Mouse (Mus musculus) hindbrain, embryonic 13.5 days (tissue): Measurements from ENCODE around the gene Sh3pxd2a. TPM values are rescaled to one million over a fixed set of nuclear protein-coding genes. Genes with fewer than 3 reads are reported as not detected.

Source experiments
- ATAC-seq: fragments of 200-750 bp; cut with Nextera tagmentation; 2 replicates; pipeline ENCODE4 v1.8.0; 2017; ENCODE audit warnings: moderate TSS enrichment; ENCODE audit not compliant: low FRiP score
- H3K27ac ChIP-seq: fragments of 300-500 bp; sonication (generic); 2 replicates; pipeline ENCODE4 v1.5.1; 2015; ENCODE audit warnings: inconsistent platforms, mild to moderate bottlenecking, moderate library complexity
- H3K27me3 ChIP-seq: fragments of 300-500 bp; sonication (generic); 2 replicates; pipeline ENCODE4 v1.6.1; 2015; ENCODE audit warnings: mild to moderate bottlenecking, inconsistent platforms
- H3K36me3 ChIP-seq: fragments of 300-500 bp; sonication (generic); 2 replicates; pipeline ENCODE4 v1.6.1; 2015; ENCODE audit warnings: mild to moderate bottlenecking, inconsistent platforms
- H3K4me1 ChIP-seq: fragments of 300-500 bp; sonication (generic); replicated peaks from 2 replicates; pipeline ENCODE4 v1.6.1; 2015; ENCODE audit warnings: inconsistent platforms
- H3K4me2 ChIP-seq: fragments of 300-500 bp; sonication (generic); 2 replicates; pipeline ENCODE4 v1.6.1; 2015; ENCODE audit warnings: inconsistent platforms, mild to moderate bottlenecking, moderate library complexity
- H3K4me3 ChIP-seq: fragments of 300-500 bp; sonication (generic); 2 replicates; pipeline ENCODE4 v1.5.1; 2015; ENCODE audit warnings: mild to moderate bottlenecking, inconsistent platforms
- H3K9ac ChIP-seq: fragments of 300-500 bp; sonication (generic); 2 replicates; pipeline ENCODE4 v1.6.1; 2015; ENCODE audit warnings: mild to moderate bottlenecking, inconsistent platforms
- H3K9me3 ChIP-seq: fragments of 300-500 bp; sonication (generic); 2 replicates; pipeline ENCODE4 v1.6.1; 2016; ENCODE audit warnings: inconsistent platforms
- WGBS: fragments of 180-500 bp; shearing (Covaris S2); methylation state at CpG from one replicate; pipeline ENCODE4 v1.1.7; 2015; 5-methylcytosine and 5-hydroxymethylcytosine counted together
- polyA plus RNA-seq: library from polyadenylated mRNA; unstranded; fragments of >200 nt; fragmentation: Nextera tagmentation; extraction: Ambion mirVana; gene quantifications from 2 replicates; pipeline ENCODE4 v1.2.1, GENCODE M21; 2015

The Sh3pxd2a gene
- polyA plus RNA-seq, 1 experiment from 2014 or later: 2.1 TPM

DNA sequence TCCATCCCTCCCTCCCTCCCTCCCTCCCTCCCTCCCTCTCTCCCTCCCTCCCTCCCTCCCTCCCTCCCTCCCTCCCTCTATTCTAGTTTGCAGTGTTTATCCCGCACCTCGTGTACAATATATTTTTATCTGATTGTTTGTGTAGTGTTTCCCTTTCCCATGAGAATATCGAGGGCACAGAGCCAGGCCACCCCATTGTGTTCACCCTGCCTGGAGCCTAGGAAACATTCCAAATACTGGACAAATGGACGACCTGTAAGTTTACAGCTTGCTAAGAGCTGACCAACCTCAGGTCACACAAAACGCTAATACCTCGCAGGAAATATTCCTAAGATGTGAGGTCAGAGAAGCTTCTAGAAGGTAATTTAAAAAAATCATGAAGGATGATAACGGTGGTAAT is 12.0 kb downstream of the Sh3pxd2a start:
- Histone ChIP-seq H3K36me3 (no peaks in the 10 kb centered on the region), H3K4me2 (no peak overlapping the region), H3K4me1 (peaks cover 60% of the 10 kb centered on the region), H3K9me3 (no peaks in the 10 kb centered on the region), H3K9ac (no peak overlapping the region), H3K27me3 (0 out of 2 replicates have a peak, but pooled peaks cover 4% of the 10 kb centered on the region), H3K4me3 (no peak overlapping the region), H3K27ac (no peak overlapping the region)
- no peak for ATAC-seq
- 83% methylated on average over 7 of the region's 7 CpGs for WGBS

- Histone ChIP-seq H3K27me3 (0 out of 2 replicates have a peak, but pooled peaks cover 4% of the 10 kb centered on the region), H3K9ac (no peak overlapping the region), H3K27ac (no peak overlapping the region), H3K4me3 (no peak overlapping the region), H3K4me2 (no peak overlapping the region), H3K4me1 (peaks cover 66% of the 10 kb centered on the region), H3K9me3 (no peaks in the 10 kb centered on the region), H3K36me3 (no peaks in the 10 kb centered on the region)
- ATAC-seq: no peak
- WGBS: 72% methylated on average over 10 of the region's 10 CpGs
Measured at GRCm38 (mm10) chr19:47451476-47452113, 12.6 kb downstream of the Sh3pxd2a start.

DNA sequence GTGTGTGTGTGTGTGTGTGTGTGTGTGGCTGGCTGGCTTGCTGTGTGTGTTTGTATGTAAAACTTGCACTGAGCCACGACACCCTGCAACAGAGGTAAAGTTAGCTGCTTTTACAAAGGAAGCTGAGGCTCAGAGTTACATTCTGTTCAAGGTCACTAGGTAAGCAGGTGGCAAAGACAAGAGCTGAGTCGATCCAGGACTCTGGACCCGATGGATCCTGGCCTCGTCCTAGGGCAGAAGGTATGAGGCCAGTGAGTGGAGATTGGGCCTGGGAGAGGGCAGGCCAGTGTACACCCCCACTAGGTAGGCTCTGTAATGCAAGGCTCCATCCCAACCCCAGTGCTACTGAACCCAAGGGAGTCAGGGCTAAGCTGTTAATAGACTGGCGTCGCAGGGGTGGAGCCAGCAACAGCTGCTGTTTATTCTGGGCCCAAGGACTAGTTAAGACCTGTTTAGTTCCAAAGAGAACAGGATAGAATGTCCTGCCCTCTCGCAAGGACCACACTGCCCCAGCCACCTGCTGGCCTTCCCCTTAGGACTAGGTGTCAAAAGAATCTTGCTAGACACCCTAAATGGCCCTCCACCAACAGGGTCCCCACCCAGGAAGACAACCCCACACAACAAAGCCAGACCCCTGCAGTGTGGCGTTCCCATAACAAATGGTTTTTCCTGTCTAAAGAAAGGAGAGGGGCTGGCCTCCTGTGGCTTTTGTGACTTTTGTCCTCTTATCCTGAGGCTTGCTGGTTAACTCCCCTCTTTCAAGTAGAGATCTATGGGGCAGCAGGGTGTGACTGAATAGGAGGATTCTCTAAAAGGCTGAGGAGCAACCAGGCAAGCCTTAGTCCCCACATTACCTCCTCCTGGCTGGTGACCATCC is 13.7 kb downstream of the Sh3pxd2a start:
- H3K9me3 ChIP-seq: no peaks in the 10 kb centered on the region
- H3K27ac ChIP-seq: no peak overlapping the region
- peaks cover 74% of the 10 kb centered on the region for H3K4me1 ChIP-seq
- 18% methylated on average over 8 of the region's 8 CpGs for WGBS
- H3K36me3 ChIP-seq: no peaks in the 10 kb centered on the region
- H3K9ac ChIP-seq: no peak overlapping the region
- ATAC-seq: no peak
- no peak overlapping the region for H3K4me2 ChIP-seq
- H3K4me3 ChIP-seq: no peak overlapping the region
- 0 out of 2 replicates have a peak, but pooled peaks cover 4% of the 10 kb centered on the region for H3K27me3 ChIP-seq

GRCm38 (mm10) chr19:47449513-47450227 is 14.5 kb downstream of the Sh3pxd2a start:
- Histone ChIP-seq H3K9me3 (no peaks in the 10 kb centered on the region), H3K9ac (no peak overlapping the region), H3K36me3 (no peaks in the 10 kb centered on the region), H3K4me2 (no peak overlapping the region), H3K27ac (no peak overlapping the region), H3K4me1 (peaks cover 68% of the 10 kb centered on the region), H3K4me3 (no peak overlapping the region), H3K27me3 (0 out of 2 replicates have a peak, but pooled peaks cover under 1% of the 10 kb centered on the region)
- no peak for ATAC-seq
- 62% methylated on average over 4 of the region's 4 CpGs for WGBS

DNA sequence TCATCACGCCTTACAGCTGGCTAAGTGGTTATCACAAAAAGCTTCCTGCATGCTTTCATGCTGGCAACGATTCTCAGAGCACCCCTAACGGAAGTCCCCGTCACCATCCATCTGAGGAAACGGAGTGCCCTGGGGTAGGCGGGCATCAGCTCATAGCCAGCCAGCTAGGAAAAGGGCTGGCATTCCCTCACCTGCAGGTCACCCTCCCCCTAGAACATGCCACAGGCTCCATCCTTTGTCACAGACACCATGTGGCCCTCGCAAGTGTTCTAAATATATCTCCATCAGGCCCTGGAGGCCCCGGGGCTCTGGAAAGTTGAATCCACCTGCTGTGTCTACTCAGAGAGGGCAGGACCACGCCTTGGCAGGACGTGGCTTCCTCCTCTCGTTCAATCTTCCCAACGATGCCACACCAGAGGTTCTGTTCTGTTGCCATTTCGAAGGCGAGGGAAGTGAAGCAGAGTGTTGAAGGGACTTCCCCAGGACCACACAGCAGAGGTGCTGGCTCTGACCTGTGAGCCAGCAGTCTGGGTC is 15.5 kb downstream of the Sh3pxd2a start:
- Histone ChIP-seq H3K4me1 (peaks cover 60% of the 10 kb centered on the region), H3K9ac (no peak overlapping the region), H3K27me3 (no peaks in the 10 kb centered on the region; the same call in 1 of the 2 replicates), H3K36me3 (no peaks in the 10 kb centered on the region), H3K4me3 (no peak overlapping the region), H3K9me3 (no peaks in the 10 kb centered on the region), H3K4me2 (no peak overlapping the region), H3K27ac (no peak overlapping the region)
- no peak for ATAC-seq
- 74% methylated on average over 14 of the region's 14 CpGs for WGBS

DNA sequence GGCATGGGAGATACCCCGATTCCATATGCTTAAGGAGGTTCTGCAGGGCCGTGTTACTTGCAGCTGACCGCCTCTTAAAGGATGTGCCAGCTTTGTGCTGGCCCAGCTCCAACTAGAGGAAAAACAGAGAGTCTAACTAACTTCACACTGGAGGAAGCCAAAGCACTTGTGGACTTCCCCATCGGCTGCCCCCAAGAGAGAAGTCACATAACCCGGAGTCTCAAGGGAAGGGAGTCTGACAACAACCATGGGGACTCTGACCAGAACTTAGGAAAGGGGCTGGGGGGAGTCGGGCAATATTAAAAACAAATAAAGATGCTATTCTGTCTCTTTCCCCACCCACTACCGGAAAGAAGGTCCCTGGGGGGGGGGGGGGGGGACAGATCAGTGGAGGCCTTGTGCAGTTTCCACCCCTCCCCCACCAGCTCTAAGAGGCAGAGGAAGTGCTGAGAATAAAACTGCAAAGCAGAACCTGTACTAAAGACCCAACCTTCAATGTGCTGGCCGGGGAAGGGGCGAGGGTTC is 17.3 kb downstream of the Sh3pxd2a start:
- H3K4me2 ChIP-seq: no peak overlapping the region
- no peaks in the 10 kb centered on the region for H3K36me3 ChIP-seq
- no peak overlapping the region for H3K9ac ChIP-seq
- peak overlapping the region; percentile 75 for H3K27ac ChIP-seq
- no peaks in the 10 kb centered on the region for H3K9me3 ChIP-seq
- ATAC-seq: peak; percentile 40; the same call in 1 of the 2 replicates
- 34% methylated on average over 9 of the region's 9 CpGs for WGBS
- no peak overlapping the region for H3K4me3 ChIP-seq
- peaks cover 67% of the 10 kb centered on the region for H3K4me1 ChIP-seq
- H3K27me3 ChIP-seq: no peaks in the 10 kb centered on the region; the same call in 1 of the 2 replicates

DNA sequence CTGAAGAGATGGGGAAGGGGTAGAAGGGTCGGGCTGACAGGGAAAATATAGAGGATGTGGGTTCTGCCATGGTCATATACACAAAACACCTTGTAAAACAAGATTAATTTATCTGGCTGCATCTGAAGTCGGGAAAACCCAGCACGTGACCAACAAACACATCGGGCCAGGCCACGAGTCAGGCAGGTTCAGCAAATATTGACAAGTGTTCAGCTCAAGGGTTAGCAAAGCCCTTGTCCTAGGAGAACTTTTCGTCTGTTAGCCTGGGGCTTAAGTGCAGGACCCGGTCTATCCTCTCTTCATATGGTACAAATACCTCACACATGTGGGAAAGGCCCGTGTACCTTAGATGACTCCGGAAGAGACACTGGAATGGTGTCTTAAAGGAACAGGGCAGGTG is 18.1 kb downstream of the Sh3pxd2a start:
- 85% methylated on average over 9 of the region's 9 CpGs for WGBS
- Histone ChIP-seq H3K27ac (no peak overlapping the region), H3K4me3 (no peak overlapping the region), H3K27me3 (no peaks in the 10 kb centered on the region; the same call in 1 of the 2 replicates), H3K9ac (no peak overlapping the region), H3K4me1 (peaks cover 65% of the 10 kb centered on the region), H3K36me3 (no peaks in the 10 kb centered on the region), H3K4me2 (no peak overlapping the region), H3K9me3 (no peaks in the 10 kb centered on the region)
- no peak for ATAC-seq

DNA sequence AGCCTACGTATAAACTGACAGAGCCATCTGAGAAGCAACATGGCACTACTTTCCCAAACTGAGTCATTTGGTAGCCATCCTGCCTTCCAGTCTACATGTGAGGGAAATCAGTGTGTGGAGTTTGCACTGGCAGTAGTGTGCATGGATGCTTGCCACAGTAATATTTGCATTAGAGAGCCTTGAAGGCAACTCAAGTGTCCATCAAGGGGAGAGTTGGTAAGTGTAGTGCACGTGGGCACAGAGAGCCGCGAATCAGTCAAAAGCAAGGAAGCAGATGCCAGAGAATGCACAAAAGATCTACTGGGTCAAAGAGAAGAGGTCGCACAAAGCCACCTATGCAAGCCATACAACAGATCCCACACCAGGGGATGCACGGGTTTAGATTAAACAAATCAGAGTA is 18.5 kb downstream of the Sh3pxd2a start:
- Histone ChIP-seq H3K27ac (no peak overlapping the region), H3K36me3 (no peaks in the 10 kb centered on the region), H3K4me3 (no peak overlapping the region), H3K9me3 (no peaks in the 10 kb centered on the region), H3K27me3 (no peaks in the 10 kb centered on the region; the same call in 1 of the 2 replicates), H3K4me1 (peaks cover 61% of the 10 kb centered on the region), H3K9ac (no peak overlapping the region), H3K4me2 (no peak overlapping the region)
- WGBS: 74% methylated on average over 6 of the region's 6 CpGs
- ATAC-seq: no peak

DNA sequence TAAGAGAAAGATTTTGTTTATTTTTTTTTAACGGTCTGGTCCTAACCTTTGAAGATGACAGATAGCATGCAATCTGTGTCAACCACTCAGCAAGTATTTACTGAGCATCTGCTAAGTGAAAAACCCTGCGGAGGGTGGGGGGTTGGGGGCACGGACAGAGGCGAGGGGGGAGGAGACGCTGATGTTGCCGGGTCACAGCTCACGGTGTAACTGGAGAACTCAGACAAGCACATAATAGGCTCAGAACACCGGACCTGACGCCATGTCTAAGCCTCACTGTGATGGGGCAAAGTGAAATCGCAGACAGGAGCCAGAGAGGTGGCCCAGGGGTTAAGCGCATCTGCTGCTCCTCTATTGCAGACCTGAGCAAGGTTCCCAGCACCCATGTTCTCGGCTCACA is 19.7 kb downstream of the Sh3pxd2a start:
- 38% methylated on average over 12 of the region's 12 CpGs for WGBS
- Histone ChIP-seq H3K27me3 (no peaks in the 10 kb centered on the region; the same call in 1 of the 2 replicates), H3K9me3 (no peaks in the 10 kb centered on the region), H3K27ac (no peak overlapping the region), H3K4me2 (no peak overlapping the region), H3K4me1 (peaks cover 55% of the 10 kb centered on the region), H3K9ac (no peak overlapping the region), H3K36me3 (no peaks in the 10 kb centered on the region), H3K4me3 (no peak overlapping the region)
- no peak for ATAC-seq

DNA sequence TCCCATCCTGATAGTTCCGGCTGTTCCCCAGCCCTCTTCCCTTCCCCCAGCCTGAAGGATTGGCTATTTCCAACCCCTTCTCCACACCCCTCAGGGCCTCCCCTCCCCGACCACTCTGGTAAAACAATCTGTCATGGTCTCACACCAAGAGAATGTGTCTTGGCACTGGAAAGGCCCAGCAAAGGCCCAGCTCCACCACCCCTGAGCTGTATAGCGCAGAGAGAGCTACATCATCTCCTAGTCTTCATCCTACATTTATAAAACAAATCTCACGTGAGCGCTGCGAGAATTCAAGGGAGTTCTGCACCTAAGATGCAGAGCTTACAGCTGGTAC is 21.9 kb downstream of the Sh3pxd2a start:
- 74% methylated on average over 6 of the region's 6 CpGs for WGBS
- H3K4me2 ChIP-seq: no peak overlapping the region
- H3K9ac ChIP-seq: no peak overlapping the region
- H3K4me3 ChIP-seq: no peak overlapping the region
- peaks cover 39% of the 10 kb centered on the region for H3K4me1 ChIP-seq
- no peak overlapping the region for H3K27ac ChIP-seq
- H3K36me3 ChIP-seq: no peaks in the 10 kb centered on the region
- ATAC-seq: no peak
- no peaks in the 10 kb centered on the region; the same call in 1 of the 2 replicates for H3K27me3 ChIP-seq
- H3K9me3 ChIP-seq: no peaks in the 10 kb centered on the region

GRCm38 (mm10) chr19:47441541-47442293 is 22.5 kb downstream of the Sh3pxd2a start:
- peaks cover 34% of the 10 kb centered on the region for H3K4me1 ChIP-seq
- 78% methylated on average over 17 of the region's 17 CpGs for WGBS
- no peaks in the 10 kb centered on the region; the same call in 1 of the 2 replicates for H3K27me3 ChIP-seq
- no peaks in the 10 kb centered on the region for H3K9me3 ChIP-seq
- H3K9ac ChIP-seq: no peak overlapping the region
- ATAC-seq: no peak
- H3K4me3 ChIP-seq: no peak overlapping the region
- H3K4me2 ChIP-seq: no peak overlapping the region
- no peak overlapping the region for H3K27ac ChIP-seq
- H3K36me3 ChIP-seq: no peaks in the 10 kb centered on the region
